Mouse (Mus musculus): ENCODE results near the gene Csrnp3.

- TF ChIP-seq EP300 (optimal IDR thresholded peaks at IDR 0.05) (no peak), CTCF (IDR thresholded peaks at IDR 0.05; ENCODE audit: low read depth) (no peak)
Measured at GRCm38 (mm10) chr2:66024837-66025236, 179.3 kb downstream of the Csrnp3 start.

Data from stomach, postnatal 0 days (tissue).